Mouse (Mus musculus) lung, embryonic 15.5 days (tissue): Measurements from ENCODE around the gene Fam214b. TPM values are rescaled to one million over a fixed set of nuclear protein-coding genes. Genes with fewer than 3 reads are reported as not detected.

Experiments used
- ATAC-seq: fragments of 200-750 bp; cut with Nextera tagmentation; 2 replicates; pipeline ENCODE4 v1.8.0; 2017; ENCODE audit warnings: moderate number of reproducible peaks, borderline replicate concordance; ENCODE audit not compliant: low FRiP score, low TSS enrichment; ENCODE audit errors: extremely low read depth
- H3K27ac ChIP-seq: fragments of 300-500 bp; sonication (generic); 2 replicates; pipeline ENCODE4 v1.5.1; 2015; ENCODE audit warnings: moderate library complexity, mild to moderate bottlenecking, inconsistent platforms
- H3K27me3 ChIP-seq: fragments of 300-500 bp; sonication (generic); 2 replicates; pipeline ENCODE4 v1.6.1; 2015; ENCODE audit warnings: inconsistent platforms
- H3K36me3 ChIP-seq: fragments of 300-500 bp; sonication (generic); 2 replicates; pipeline ENCODE4 v1.6.1; 2015; ENCODE audit warnings: inconsistent platforms
- H3K4me1 ChIP-seq: fragments of 300-500 bp; sonication (generic); 2 replicates; pipeline ENCODE4 v1.6.1; 2015; ENCODE audit warnings: inconsistent platforms
- H3K4me2 ChIP-seq: fragments of 300-500 bp; sonication (generic); 2 replicates; pipeline ENCODE4 v1.6.1; 2015; ENCODE audit warnings: inconsistent platforms, mild to moderate bottlenecking, moderate library complexity
- H3K4me3 ChIP-seq: fragments of 300-500 bp; sonication (generic); 2 replicates; pipeline ENCODE4 v1.5.1; 2015; ENCODE audit warnings: mild to moderate bottlenecking, inconsistent platforms
- H3K9ac ChIP-seq: fragments of 300-500 bp; sonication (generic); 2 replicates; pipeline ENCODE4 v1.6.1; 2015; ENCODE audit warnings: inconsistent platforms
- H3K9me3 ChIP-seq: fragments of 300-500 bp; sonication (generic); 2 replicates; pipeline ENCODE4 v1.6.1; 2016; ENCODE audit warnings: inconsistent platforms
- WGBS: fragments of 180-500 bp; shearing (Covaris S2); methylation state at CpG from one replicate; pipeline ENCODE4 v1.1.7; 2015; 5-methylcytosine and 5-hydroxymethylcytosine counted together
- polyA plus RNA-seq: library from polyadenylated mRNA; unstranded; fragments of >200 nt; fragmentation: Nextera tagmentation; extraction: Ambion mirVana; gene quantifications from 2 replicates; pipeline ENCODE4 v1.2.1, GENCODE M21; 2015

The Fam214b gene
- 10.6 and 11.2 TPM in 2 replicates for polyA plus RNA-seq

DNA sequence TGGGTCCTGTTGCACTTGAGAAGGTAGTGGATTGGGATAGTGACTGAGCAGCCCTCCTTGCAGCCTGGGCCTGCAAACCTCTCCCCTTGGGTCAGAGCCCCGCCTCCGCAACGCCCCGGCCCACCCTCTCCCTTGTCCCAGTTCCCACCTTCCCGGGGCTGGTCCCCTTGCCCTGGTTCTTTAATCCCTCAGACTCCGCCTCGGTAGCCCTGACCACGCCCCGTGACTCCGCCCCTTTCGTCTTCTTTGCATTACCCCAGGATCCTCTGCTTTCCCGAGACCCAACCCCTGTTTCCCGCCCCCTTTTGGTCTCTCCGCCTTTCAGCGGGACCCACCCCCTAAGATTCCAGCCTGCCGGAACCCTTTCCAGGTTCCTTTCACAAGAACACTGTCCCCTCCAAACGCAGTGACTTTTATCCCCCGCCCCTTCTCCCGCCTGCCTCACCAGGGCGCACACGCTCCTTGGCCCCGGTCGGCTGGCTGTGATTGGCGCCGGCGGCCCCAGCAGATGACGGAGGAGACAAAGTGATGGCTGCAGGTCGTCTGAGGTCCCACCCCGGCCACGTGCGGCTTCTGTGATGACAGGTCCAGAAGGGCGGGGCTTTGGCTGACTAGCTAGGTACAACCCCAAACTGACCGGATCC, at the start of gene Fam214b:
TSS of gene Fam214b (minus strand) at position 562 of the 644 bp plus-strand sequence.
- Histone ChIP-seq H3K4me3 (peak within 1 kb of the TSS; percentile 55), H3K4me2 (peak within 1 kb of the TSS; percentile 90), H3K9ac (peak within 1 kb of the TSS; percentile 40; the same call in 1 of the 2 replicates), H3K9me3 (no peaks in the 10 kb centered on the region), H3K36me3 (no peaks in the 10 kb centered on the region), H3K4me1 (peaks cover 25% of the 10 kb centered on the region), H3K27ac (peak within 1 kb of the TSS; percentile 72), H3K27me3 (no peaks in the 10 kb centered on the region)
- peak; percentile 94 for ATAC-seq
- under 1% methylated on average over 33 of the region's 33 CpGs for WGBS

DNA sequence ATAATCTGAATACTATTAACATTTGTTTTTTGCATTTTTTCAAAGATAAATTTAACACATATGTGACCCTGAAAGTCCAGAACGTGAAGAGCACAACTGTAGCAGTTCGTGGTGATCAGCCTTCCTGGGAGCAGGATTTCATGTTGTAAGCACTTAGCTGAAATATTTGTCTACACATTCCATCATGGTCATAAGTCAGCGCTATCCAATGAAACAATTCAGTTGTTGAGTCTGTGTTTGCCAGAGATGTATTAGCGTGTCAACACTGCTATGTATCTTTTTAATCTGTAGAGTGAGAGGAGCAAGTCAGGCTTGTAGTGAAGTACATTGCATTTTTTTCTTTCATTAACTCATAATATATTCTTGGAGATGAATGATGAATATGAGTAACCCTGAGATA, 45.2 kb upstream of the Fam214b start:
- 47% methylated on average over 4 of the region's 4 CpGs for WGBS
- ATAC-seq, result no peak
- H3K36me3 ChIP-seq, result no peaks in the 10 kb centered on the region
- no peak overlapping the region for H3K4me2 ChIP-seq
- H3K9ac ChIP-seq, result no peak overlapping the region
- H3K27me3 ChIP-seq, result no peaks in the 10 kb centered on the region
- no peak overlapping the region for H3K4me3 ChIP-seq
- no peaks in the 10 kb centered on the region for H3K9me3 ChIP-seq
- H3K4me1 ChIP-seq, result no peaks in the 10 kb centered on the region
- H3K27ac ChIP-seq, result no peak overlapping the region

DNA sequence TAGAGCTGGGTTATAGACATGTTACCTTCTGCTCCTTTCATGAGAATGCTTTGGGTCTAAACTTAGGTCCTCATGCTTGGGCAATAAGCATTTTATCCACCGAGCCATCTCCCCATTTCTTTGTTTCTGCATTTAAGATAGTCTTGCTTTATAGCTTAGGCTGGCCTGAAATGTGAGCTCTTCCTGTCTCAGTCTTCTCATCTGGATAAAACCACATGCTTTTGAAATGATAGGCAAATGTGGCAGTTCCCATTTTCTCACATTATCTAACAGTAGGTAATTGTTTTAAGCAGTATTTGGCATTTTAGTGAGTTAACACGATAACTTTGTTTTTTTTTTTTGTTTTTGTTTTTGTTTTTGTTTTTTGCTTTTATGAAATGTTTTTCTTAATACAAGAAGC, 43.9 kb upstream of the Fam214b start:
- Histone ChIP-seq H3K27ac (no peak overlapping the region), H3K4me1 (no peaks in the 10 kb centered on the region), H3K4me2 (no peak overlapping the region), H3K36me3 (no peaks in the 10 kb centered on the region), H3K27me3 (no peaks in the 10 kb centered on the region), H3K9me3 (no peaks in the 10 kb centered on the region), H3K9ac (no peak overlapping the region), H3K4me3 (no peak overlapping the region)
- no peak for ATAC-seq
- WGBS, result 86% methylated on average over 2 of the region's 2 CpGs

DNA sequence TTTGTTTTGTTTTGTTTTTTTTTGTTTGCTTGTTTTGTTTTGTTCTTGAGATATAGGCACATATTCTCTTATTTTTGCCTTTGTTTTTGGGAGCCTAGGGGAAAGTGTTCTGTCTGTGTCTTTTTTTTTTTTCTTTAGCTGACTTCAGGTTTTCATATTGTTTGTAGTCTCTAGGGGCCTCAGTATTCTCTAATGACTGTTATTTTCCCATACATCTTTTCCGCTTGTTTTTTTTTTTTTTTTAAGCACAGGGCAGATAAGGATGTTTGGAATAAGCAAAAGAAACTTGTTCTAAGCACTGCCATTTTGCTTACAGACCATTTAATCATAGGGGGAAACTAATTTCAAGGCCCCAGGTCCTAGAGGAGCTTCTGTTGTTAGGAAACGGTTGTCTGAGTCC, 36.4 kb upstream of the Fam214b start:
- Histone ChIP-seq H3K27ac (no peak overlapping the region), H3K4me2 (no peak overlapping the region), H3K4me1 (no peaks in the 10 kb centered on the region), H3K4me3 (no peak overlapping the region), H3K36me3 (no peaks in the 10 kb centered on the region), H3K9ac (no peak overlapping the region), H3K9me3 (no peaks in the 10 kb centered on the region), H3K27me3 (no peaks in the 10 kb centered on the region)
- no peak for ATAC-seq
- WGBS, result 40% methylated on average over 2 of the region's 2 CpGs

DNA sequence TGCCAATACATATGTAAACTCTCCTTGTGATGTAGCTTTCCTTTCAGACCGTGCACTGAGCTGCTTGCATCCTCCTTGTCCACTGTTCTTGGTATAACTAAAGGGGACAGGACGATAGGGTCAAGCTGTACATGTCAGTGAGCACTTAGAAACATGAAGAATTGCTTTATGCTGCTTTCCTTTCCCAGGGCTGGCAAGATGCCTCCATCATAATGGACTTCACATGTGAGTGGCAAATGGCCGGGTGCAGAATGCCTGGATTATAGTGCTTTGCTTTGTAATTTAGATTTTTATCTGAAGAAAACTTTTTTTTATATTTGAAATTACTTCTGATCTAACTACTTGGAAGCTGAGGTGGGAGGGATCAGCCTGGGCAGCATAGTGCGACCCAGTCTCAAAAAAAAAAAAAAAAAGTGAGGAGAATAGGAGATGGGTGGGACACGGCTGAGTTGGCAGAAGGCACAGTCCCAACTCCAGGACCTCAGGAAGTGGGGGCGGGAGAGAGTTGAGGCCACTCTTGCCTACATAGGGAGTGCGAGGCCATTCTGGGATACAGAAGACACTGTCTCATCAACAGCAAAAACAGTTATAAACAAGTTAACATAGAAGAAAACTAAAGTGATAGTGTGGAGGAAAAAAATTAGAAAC, 32.2 kb upstream of the Fam214b start:
- H3K9me3 ChIP-seq, result no peaks in the 10 kb centered on the region
- no peaks in the 10 kb centered on the region for H3K4me1 ChIP-seq
- no peak overlapping the region for H3K4me2 ChIP-seq
- no peak overlapping the region for H3K4me3 ChIP-seq
- no peak overlapping the region for H3K27ac ChIP-seq
- H3K9ac ChIP-seq, result no peak overlapping the region
- no peak for ATAC-seq
- H3K36me3 ChIP-seq, result no peaks in the 10 kb centered on the region
- no peaks in the 10 kb centered on the region for H3K27me3 ChIP-seq
- 47% methylated on average over 7 of the region's 7 CpGs for WGBS

DNA sequence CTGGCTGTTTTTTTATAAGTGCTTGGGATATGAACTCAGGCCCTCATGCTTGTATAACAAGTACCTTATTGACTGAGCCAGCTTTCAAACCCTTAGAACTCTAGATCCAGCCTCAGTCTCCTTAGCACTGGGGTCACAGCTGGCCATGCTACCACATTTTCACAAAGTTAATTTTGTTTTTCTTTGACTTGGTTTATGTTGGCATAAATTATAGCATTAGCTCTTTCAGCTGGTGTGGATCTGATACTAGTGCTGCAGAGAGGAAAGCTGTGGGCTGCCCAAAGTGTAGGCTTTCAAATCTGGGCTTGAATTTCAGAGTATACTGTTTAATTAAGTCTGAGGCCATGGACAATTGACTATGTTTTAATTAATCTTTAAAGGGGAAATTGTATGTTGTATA, 28.9 kb upstream of the Fam214b start:
- no peak overlapping the region for H3K27ac ChIP-seq
- no peak overlapping the region for H3K4me3 ChIP-seq
- H3K9ac ChIP-seq, result no peak overlapping the region
- no peak overlapping the region for H3K4me2 ChIP-seq
- no peaks in the 10 kb centered on the region for H3K36me3 ChIP-seq
- H3K9me3 ChIP-seq, result no peaks in the 10 kb centered on the region
- no peaks in the 10 kb centered on the region for H3K27me3 ChIP-seq
- no peak for ATAC-seq
- H3K4me1 ChIP-seq, result no peaks in the 10 kb centered on the region

DNA sequence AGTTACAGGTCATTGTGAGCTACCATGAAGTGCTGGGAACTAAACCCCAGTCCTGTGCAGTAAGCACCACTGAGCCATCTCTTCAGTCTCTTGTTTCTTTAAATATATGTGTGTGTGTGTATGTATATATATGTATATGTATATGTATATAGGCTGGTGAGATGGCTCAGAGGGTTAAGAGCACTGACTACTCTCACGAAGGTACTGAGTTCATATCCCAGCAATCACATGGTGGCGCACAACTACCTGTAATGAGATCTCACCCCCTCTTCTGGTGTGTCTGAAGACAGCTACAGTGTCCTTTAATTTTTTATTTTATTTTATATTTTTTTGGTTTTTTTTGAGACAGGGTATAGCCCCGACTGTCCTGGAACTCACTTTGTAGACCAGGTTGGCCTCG, 19.5 kb upstream of the Fam214b start:
- WGBS, result 92% methylated on average over 4 of the region's 4 CpGs
- H3K4me3 ChIP-seq, result no peak overlapping the region
- no peak for ATAC-seq

DNA sequence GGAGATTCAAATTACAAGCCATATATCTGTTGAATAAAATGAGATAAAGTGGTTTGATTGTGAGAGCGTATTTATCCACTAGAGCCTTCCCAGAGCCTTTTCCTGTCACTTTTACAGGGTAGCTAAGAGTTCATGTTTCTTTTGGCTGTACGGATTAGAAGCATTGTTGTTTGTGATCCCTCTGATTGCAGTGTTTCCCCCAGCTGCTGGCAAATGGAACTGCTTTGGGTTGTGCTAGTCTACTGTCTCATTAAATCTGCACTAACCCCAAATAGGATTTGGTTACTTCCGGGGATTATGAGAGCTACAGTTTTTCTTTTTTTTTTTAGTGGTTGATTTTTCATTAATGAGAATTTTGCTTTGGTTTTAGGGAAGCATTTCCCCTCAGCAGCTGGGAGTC, 14.3 kb upstream of the Fam214b start:
- Histone ChIP-seq H3K36me3 (no peaks in the 10 kb centered on the region), H3K4me2 (no peak overlapping the region; the same call in 1 of the 2 replicates), H3K4me1 (0 out of 2 replicates have a peak, but pooled peaks cover 5% of the 10 kb centered on the region), H3K27ac (no peak overlapping the region), H3K27me3 (peaks cover 10% of the 10 kb centered on the region), H3K4me3 (no peak overlapping the region), H3K9me3 (no peaks in the 10 kb centered on the region), H3K9ac (no peak overlapping the region)
- WGBS, result 63% methylated on average over 3 of the region's 3 CpGs
- ATAC-seq, result no peak

More for the DNA sequence above, 19.5 kb upstream of the Fam214b start:
- H3K9me3 ChIP-seq, result no peaks in the 10 kb centered on the region
- no peaks in the 10 kb centered on the region for H3K36me3 ChIP-seq
- no peaks in the 10 kb centered on the region; the same call in 1 of the 2 replicates for H3K27me3 ChIP-seq
- no peak overlapping the region for H3K4me2 ChIP-seq
- no peaks in the 10 kb centered on the region for H3K4me1 ChIP-seq
- H3K9ac ChIP-seq, result no peak overlapping the region
- no peak overlapping the region for H3K27ac ChIP-seq

DNA sequence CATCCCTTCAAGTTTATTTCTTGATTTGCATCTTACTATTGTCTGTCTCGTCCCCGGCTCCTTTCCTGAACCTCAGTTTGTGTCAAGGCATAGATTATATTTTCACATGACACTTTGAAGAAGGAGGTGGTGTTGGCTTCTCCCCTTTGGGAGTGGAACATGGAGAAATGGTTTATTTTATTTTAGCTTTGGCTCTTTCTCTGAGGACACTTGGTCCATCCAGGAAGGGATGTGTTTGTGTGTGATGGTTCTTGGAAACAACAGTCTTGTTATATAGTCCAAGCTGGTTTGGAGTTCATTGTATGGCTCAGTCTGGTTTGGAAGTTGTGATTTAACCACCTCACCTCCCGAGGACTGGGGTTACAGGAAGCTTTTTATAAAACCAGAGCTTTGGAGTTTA, 13.7 kb upstream of the Fam214b start:
- no peaks in the 10 kb centered on the region for H3K9me3 ChIP-seq
- H3K4me1 ChIP-seq, result 0 out of 2 replicates have a peak, but pooled peaks cover 5% of the 10 kb centered on the region
- H3K36me3 ChIP-seq, result no peaks in the 10 kb centered on the region
- WGBS, result 42% methylated on average over 3 of the region's 3 CpGs
- no peak for ATAC-seq
- no peak overlapping the region for H3K27ac ChIP-seq
- H3K27me3 ChIP-seq, result peaks cover 10% of the 10 kb centered on the region
- peak overlapping the region; percentile 90 for H3K4me2 ChIP-seq
- no peak overlapping the region for H3K9ac ChIP-seq
- peak overlapping the region; percentile 69 for H3K4me3 ChIP-seq

DNA sequence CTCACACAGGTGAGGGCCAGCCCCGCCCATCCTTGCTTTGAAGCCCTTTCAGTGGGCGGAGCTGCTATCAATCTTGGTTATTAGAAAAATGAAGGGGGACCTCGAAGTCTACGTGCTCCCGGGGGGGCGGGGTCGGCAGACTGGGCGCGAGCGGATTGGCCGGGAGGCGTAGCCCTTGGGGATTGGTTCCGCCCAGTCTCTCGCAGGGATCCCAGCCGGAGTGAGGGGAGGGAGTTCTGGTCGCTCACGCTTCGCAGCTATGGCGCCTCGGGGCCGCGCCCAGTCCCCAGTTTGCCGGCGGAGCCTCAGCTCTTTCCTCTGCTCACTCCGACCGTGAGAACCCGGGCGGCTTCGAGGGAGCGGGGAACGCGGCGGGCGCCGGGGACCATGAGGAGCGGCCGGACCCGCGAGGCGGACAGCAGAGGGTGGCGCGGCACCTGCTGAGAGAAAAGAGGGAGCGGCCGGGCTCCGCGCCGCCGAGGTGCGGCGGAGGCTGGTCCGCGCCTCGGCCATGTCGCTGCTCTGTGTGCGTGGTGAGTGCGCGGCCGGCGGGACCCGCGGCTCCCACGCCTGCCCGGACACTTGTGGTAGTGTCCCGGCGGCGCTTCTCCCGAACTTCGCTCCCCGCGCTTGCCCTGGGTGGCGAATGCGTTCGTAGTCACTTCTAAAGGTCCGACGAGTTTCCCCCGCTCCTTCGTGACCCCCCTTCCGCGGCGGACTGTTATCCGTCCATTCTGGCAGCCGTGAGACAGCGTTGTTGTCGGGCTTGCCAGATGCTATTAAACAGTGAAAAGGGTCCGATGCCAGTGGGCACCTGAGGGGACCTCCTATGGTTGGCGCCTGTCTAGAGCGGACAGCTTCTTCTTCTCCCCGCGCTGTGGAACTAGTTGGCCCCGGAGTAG, 13.0 kb upstream of the Fam214b start, which contains the start of gene Unc13b:
TSS of gene Unc13b (plus strand) at position 201 of the 902 bp plus-strand sequence.
- Histone ChIP-seq H3K27me3 (peaks cover 10% of the 10 kb centered on the region), H3K4me2 (peak within 1 kb of the TSS; percentile 90), H3K9ac (peak within 1 kb of the TSS; percentile 56), H3K4me3 (peak within 1 kb of the TSS; percentile 69), H3K9me3 (no peaks in the 10 kb centered on the region), H3K4me1 (0 out of 2 replicates have a peak, but pooled peaks cover 5% of the 10 kb centered on the region), H3K36me3 (no peaks in the 10 kb centered on the region), H3K27ac (peak within 1 kb of the TSS; percentile 82)
- WGBS, result under 1% methylated on average over 75 of the region's 90 CpGs
- peak; percentile 96 for ATAC-seq

DNA sequence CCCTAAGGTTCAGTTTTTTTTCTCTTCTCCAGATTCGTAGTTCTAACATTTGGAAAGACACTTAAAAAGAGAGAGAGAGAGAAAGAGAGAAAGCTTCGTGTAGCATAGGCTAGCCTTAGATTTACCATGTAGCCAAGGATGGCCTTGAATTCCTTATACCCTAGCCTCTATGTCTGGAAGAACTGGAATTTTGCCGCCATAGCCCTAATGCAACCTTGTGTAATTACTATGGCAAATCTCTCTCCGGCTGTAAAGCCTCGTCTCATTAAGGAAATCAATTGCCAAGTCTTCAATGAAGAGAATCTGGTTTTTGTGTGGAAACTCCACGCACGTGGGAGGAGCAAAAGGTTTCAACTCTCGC, 12.4 kb upstream of the Fam214b start:
- H3K4me3 ChIP-seq, result peak overlapping the region; percentile 69
- peaks cover 10% of the 10 kb centered on the region for H3K27me3 ChIP-seq
- H3K27ac ChIP-seq, result no peak overlapping the region
- 0 out of 2 replicates have a peak, but pooled peaks cover 5% of the 10 kb centered on the region for H3K4me1 ChIP-seq
- H3K9ac ChIP-seq, result no peak overlapping the region
- no peaks in the 10 kb centered on the region for H3K36me3 ChIP-seq
- no peaks in the 10 kb centered on the region for H3K9me3 ChIP-seq
- ATAC-seq, result no peak
- 21% methylated on average over 8 of the region's 8 CpGs for WGBS
- peak overlapping the region; percentile 90 for H3K4me2 ChIP-seq
